Mouse (Mus musculus) MEL (cell line): Measurements from ENCODE around the gene Atp8a1. TPM values are rescaled to one million over a fixed set of nuclear protein-coding genes. Genes with fewer than 3 reads are reported as not detected.

Experiments
- DNase-seq: peaks from one replicate; pipeline ENCODE4 v3.0.0; 2011; ENCODE audit warnings: low read depth, low spot score
- H3K27ac ChIP-seq: 2 replicates; pipeline ENCODE4 v1.5.1; 2012; ENCODE audit warnings: low read depth, mild to moderate bottlenecking, control low read depth, low read length, moderate library complexity; ENCODE audit not compliant: control insufficient read depth
- H3K27me3 ChIP-seq, 2 experiments: fragments of 150-350 bp in 1 of 2; sonication (generic) in 1 of 2; 2 replicates each; pipeline ENCODE4 v1.6.1; 2012; ENCODE audit warnings: low read length in 2 of 2, mild to moderate bottlenecking in 2 of 2, improper control_type of control experiment in 1 of 2, moderate library complexity in 1 of 2; ENCODE audit not compliant: insufficient read depth in 2 of 2, control insufficient read depth in 1 of 2
- H3K36me3 ChIP-seq, 2 experiments: 2 replicates each; pipeline ENCODE4 v1.6.1; 2012 to 2014; ENCODE audit warnings: low read length in 2 of 2, improper control_type of control experiment in 1 of 2, inconsistent platforms in 1 of 2, mild to moderate bottlenecking in 1 of 2; ENCODE audit not compliant: insufficient read depth in 2 of 2, control insufficient read depth in 1 of 2
- H3K4me1 ChIP-seq, 2 experiments: fragments of 150-350 bp in 1 of 2; sonication (generic) in 1 of 2; 2 replicates each; pipeline ENCODE4 v1.6.1; 2012; ENCODE audit warnings: low read length in 2 of 2, improper control_type of control experiment in 1 of 2, mild to moderate bottlenecking in 1 of 2; ENCODE audit not compliant: insufficient read depth in 2 of 2, control insufficient read depth in 1 of 2
- H3K4me3 ChIP-seq, 2 experiments: fragments of 150-350 bp in 1 of 2; sonication (generic) in 1 of 2; 2 replicates each; pipeline ENCODE4 v1.5.1; 2012; ENCODE audit warnings: low read depth in 2 of 2, low read length in 2 of 2, mild to moderate bottlenecking in 2 of 2, moderate library complexity in 2 of 2, control low read depth in 1 of 2, improper control_type of control experiment in 1 of 2; ENCODE audit not compliant: control insufficient read depth in 1 of 2, insufficient read depth in 1 of 2
- H3K79me2 ChIP-seq: 2 replicates; pipeline ENCODE4 v1.6.1; 2012; ENCODE audit warnings: mild to moderate bottlenecking, low read length, moderate library complexity; ENCODE audit not compliant: control insufficient read depth, poor library complexity, insufficient read depth
- H3K9ac ChIP-seq: 2 replicates; pipeline ENCODE4 v1.6.1; 2012; ENCODE audit warnings: low read depth, mild to moderate bottlenecking, control low read depth, low read length, moderate library complexity; ENCODE audit not compliant: control insufficient read depth, poor library complexity, severe bottlenecking
- H3K9me3 ChIP-seq: fragments of 150-350 bp; sonication (generic); replicated peaks from 2 replicates; pipeline ENCODE4 v1.6.1; 2012; ENCODE audit warnings: mild to moderate bottlenecking, low read length, improper control_type of control experiment, moderate library complexity; ENCODE audit not compliant: insufficient read depth
- CHD1 ChIP-seq: IDR thresholded peaks from 2 replicates; pipeline ENCODE4 v1.6.1; 2012; ENCODE audit warnings: low read depth, mild to moderate bottlenecking, inconsistent platforms, low read length, improper control_type of control experiment
- CHD2 ChIP-seq: IDR thresholded peaks from 2 replicates; pipeline ENCODE4 v1.6.1; 2011; ENCODE audit warnings: low read length, improper control_type of control experiment
- CTCF ChIP-seq, 3 experiments: IDR thresholded peaks in 2 of 3; conservative IDR thresholded peaks in 1 of 3; 2 replicates each; pipeline ENCODE4 v1.5.1; 2011 to 2012; ENCODE audit warnings: low read length in 3 of 3, low read depth in 2 of 3, mild to moderate bottlenecking in 2 of 3, improper control_type of control experiment in 1 of 3, inconsistent platforms in 1 of 3, mixed read lengths in 1 of 3, moderate library complexity in 1 of 3; ENCODE audit not compliant: control insufficient read depth in 1 of 3, insufficient read depth in 1 of 3, poor library complexity in 1 of 3, severe bottlenecking in 1 of 3
- E2F4 ChIP-seq: IDR thresholded peaks from 2 replicates; pipeline ENCODE4 v1.6.1; 2011; ENCODE audit warnings: low read depth, low read length, improper control_type of control experiment, borderline replicate concordance
- ELF1 ChIP-seq: IDR thresholded peaks from 2 replicates; pipeline ENCODE4 v1.6.1; 2014; ENCODE audit warnings: low read depth, mild to moderate bottlenecking, inconsistent platforms, low read length, improper control_type of control experiment, moderate library complexity
- GABPA ChIP-seq: IDR thresholded peaks from 2 replicates; pipeline ENCODE4 v1.6.1; 2012; ENCODE audit warnings: low read depth, mild to moderate bottlenecking, inconsistent platforms, low read length, improper control_type of control experiment, moderate library complexity
- GATA1 ChIP-seq: IDR thresholded peaks from 2 replicates; pipeline ENCODE4 v1.6.1; 2011; ENCODE audit warnings: low read depth, low read length, improper control_type of control experiment
- JUND ChIP-seq: IDR thresholded peaks from 2 replicates; pipeline ENCODE4 v1.6.1; 2011; ENCODE audit warnings: low read depth, mild to moderate bottlenecking, improper control_type of control experiment, low read length
- MAZ ChIP-seq: IDR thresholded peaks from 2 replicates; pipeline ENCODE4 v1.6.1; 2012; ENCODE audit warnings: low read depth, mild to moderate bottlenecking, inconsistent platforms, low read length, improper control_type of control experiment
- MEF2A ChIP-seq: IDR thresholded peaks from 2 replicates; pipeline ENCODE4 v1.6.1; 2014; ENCODE audit warnings: low read depth, mild to moderate bottlenecking, inconsistent platforms, low read length, improper control_type of control experiment; ENCODE audit not compliant: poor library complexity, insufficient replicate concordance, severe bottlenecking; ENCODE audit errors: extremely low read depth
- POLR2A ChIP-seq, 2 experiments: IDR thresholded peaks; 2 replicates each; pipeline ENCODE4 v1.6.1; 2011 to 2012; ENCODE audit warnings: low read length in 2 of 2, mild to moderate bottlenecking in 2 of 2, control low read depth in 1 of 2, improper control_type of control experiment in 1 of 2, low read depth in 1 of 2, moderate library complexity in 1 of 2; ENCODE audit not compliant: control insufficient read depth in 1 of 2, insufficient read depth in 1 of 2, poor library complexity in 1 of 2
- SIN3A ChIP-seq: IDR thresholded peaks from 2 replicates; pipeline ENCODE4 v1.6.1; 2012; ENCODE audit warnings: low read length, improper control_type of control experiment, inconsistent platforms
- USF2 ChIP-seq, 2 experiments: IDR thresholded peaks; 2 replicates each; pipeline ENCODE4 v1.6.1; 2011 to 2012; ENCODE audit warnings: improper control_type of control experiment in 2 of 2, low read length in 2 of 2, borderline replicate concordance in 1 of 2, inconsistent platforms in 1 of 2, low read depth in 1 of 2, mild to moderate bottlenecking in 1 of 2; ENCODE audit not compliant: insufficient read depth in 1 of 2
- ZC3H11A ChIP-seq: IDR thresholded peaks from 2 replicates; pipeline ENCODE4 v1.6.1; 2012; ENCODE audit warnings: low read depth, mild to moderate bottlenecking, inconsistent platforms, low read length, improper control_type of control experiment
- ZNF384 ChIP-seq: IDR thresholded peaks from 2 replicates; pipeline ENCODE4 v1.6.1; 2012; ENCODE audit warnings: low read depth, mild to moderate bottlenecking, inconsistent platforms, low read length, improper control_type of control experiment
- polyA plus RNA-seq, 2 experiments: library from polyadenylated mRNA; stranded (reverse) in 1 of 2; unstranded in 1 of 2; fragments of >175 nt in 1 of 2; fragments of >200 nt in 1 of 2; gene quantifications; 2 replicates each; pipeline versions ENCODE4 v1.2.1 to v1.2.4; 2012; ENCODE audit warnings: low replicate concordance in 2 of 2, low read depth in 1 of 2; ENCODE audit not compliant: insufficient read length in 2 of 2, insufficient read depth in 1 of 2, missing spikeins in 1 of 2
- total RNA-seq: library from RNA; depleted of rRNA; stranded (reverse); fragments of 300-350 nt; gene quantifications from 2 replicates; pipeline ENCODE4 v1.2.3, GENCODE M21; 2012

Gene Atp8a1
- total and polyA plus RNA-seq, 3 experiments, result 18.2 to 22.1 TPM; not detected in 1

DNA sequence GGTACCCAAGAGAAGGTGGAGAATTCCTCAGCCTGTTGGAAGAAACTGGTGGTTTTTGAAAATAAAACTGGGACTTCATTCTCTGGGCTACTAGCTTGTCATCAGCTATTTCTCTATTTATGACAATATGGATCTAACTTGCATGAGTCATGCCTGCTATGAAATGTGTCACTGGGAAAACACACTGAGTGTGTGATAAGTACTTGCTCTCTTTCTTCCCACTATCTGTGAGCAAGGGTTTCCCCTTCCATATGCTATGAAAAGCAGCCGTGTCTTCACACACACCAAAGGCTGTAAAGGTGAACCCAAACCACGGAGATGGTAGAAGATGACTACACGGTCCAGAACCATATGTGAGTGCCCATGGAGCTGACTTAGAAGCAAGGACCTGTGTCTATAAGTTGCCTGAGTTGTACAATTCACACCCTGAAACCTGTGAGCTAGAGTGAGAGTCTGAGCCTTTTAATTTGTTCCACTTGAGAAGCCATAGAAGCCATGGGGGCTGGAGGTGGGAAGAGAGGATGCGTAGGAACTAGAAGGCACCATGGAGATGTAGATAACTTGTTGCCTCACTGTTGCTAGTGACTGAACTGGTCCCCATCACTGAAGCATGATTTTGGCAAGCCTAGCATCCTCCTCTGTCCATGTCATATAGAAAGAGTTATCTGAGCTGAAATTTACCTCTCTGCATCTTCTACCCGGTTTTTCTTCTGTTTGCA is 203.5 kb downstream of the Atp8a1 start:
- no peaks in the 10 kb centered on the region for H3K27me3 ChIP-seq
- no peaks in the 10 kb centered on the region for H3K9me3 ChIP-seq
- no peaks in the 10 kb centered on the region for H3K4me1 ChIP-seq
- peaks cover 0 to 3% of the 10 kb centered on the region in 2 experiments; a peak in 2 of 4 replicates for H3K36me3 ChIP-seq
- no peak overlapping the region for H3K27ac ChIP-seq
- H3K9ac ChIP-seq, result no peak overlapping the region
- TF ChIP-seq USF2 (IDR thresholded peaks at IDR 0.05; ENCODE audit: borderline replicate concordance in 1 of 2, insufficient read depth in 1 of 2, low read depth in 1 of 2, low read length in 2 of 2), result no peak
- no peak for TF ChIP-seq JUND
- no peak for TF ChIP-seq CHD2
- no peak for TF ChIP-seq POLR2A (IDR thresholded peaks at IDR 0.05; ENCODE audit: control insufficient read depth in 1 of 2, insufficient read depth in 1 of 2, low read depth in 1 of 2, low read length in 2 of 2, poor library complexity in 1 of 2)
- no peak for TF ChIP-seq GABPA
- TF ChIP-seq ZNF384, result no peak
- no peak for TF ChIP-seq CHD1
- no peak for TF ChIP-seq ZC3H11A
- H3K79me2 ChIP-seq, result no peaks in the 10 kb centered on the region
- no peak overlapping the region for H3K4me3 ChIP-seq
- DNase-seq, result peak; percentile 10

DNA sequence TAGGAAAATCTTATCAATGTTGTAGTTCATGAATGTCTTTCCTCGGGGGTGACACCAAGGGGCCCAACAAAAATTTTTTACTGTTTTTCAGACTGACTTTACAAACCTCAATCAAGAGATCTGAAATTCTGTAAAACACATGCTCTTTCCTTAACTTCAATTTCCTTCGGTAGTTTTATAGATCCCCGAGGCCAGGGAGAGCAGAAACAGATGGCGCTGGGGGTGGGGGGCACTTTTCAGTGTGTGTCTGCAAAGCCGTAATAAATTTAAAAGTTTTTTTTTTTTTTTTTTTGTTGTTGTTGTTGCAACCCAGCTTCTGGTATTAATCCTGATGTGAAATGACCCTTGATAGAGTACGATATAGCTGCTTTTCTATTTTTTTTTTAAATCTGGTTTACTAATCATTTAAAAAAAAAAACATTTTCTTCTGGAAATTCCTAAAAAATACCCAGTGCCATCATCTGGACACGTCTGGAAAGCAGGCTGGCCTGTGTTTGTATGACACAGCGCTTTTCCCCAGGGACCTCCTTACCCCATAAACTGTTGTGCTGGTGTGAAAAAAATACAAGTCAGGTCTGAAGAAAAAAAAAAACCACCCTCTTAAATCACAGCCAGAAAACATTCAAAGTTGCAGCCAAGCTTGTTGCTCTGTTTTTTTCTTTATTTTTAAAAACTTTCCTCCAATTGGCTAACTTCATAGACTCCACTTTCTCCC is 205.7 kb downstream of the Atp8a1 start:
- DNase-seq, result no peak
- no peaks in the 10 kb centered on the region; a peak in 1 of 4 replicates for H3K36me3 ChIP-seq
- no peaks in the 10 kb centered on the region for H3K79me2 ChIP-seq
- H3K9me3 ChIP-seq, result no peaks in the 10 kb centered on the region
- no peak overlapping the region for H3K4me3 ChIP-seq
- TF ChIP-seq CHD1 (no peak), E2F4 (no peak), CTCF (IDR thresholded peaks at IDR 0.05 in 2 of 3, conservative IDR thresholded peaks at IDR 0.05 in 1 of 3; ENCODE audit: control insufficient read depth in 1 of 3, insufficient read depth in 1 of 3, low read depth in 2 of 3, low read length in 3 of 3, poor library complexity in 1 of 3, severe bottlenecking in 1 of 3) (no peak), ELF1 (no peak), JUND (no peak), SIN3A (no peak), GATA1 (no peak), ZNF384 (no peak), MEF2A (no peak), MAZ (no peak)
- no peaks in the 10 kb centered on the region for H3K27me3 ChIP-seq
- H3K9ac ChIP-seq, result no peak overlapping the region
- no peak overlapping the region for H3K27ac ChIP-seq
- H3K4me1 ChIP-seq, result no peaks in the 10 kb centered on the region
